Comparison of ENCODE assay signal across 22 mouse cellular contexts in genomic region chr2:133385297-133385696, GRCm38 (mm10).
"Had no signal": no experiment of that assay in that cellular context is flagged by ENCODE, and none has a peak within 500 bp of the region (broad histone marks: within the 10 kb centered on the region; RNA-seq: fewer than 3 reads in every experiment).

No protein-coding gene starts in this region.

- ATAC-seq: hindbrain, embryonic 16.5 days; hindbrain, postnatal 0 days; inflammation-experienced regulatory T-cells, adult 6 months; intestine, embryonic 15.5 days; intestine, embryonic 16.5 days; intestine, postnatal 0 days had no signal

- DNase-seq: heart, postnatal 10 days; heart, postnatal 14 days; heart, postnatal 36 days; heart, postnatal 4 days; kidney, adult 11 months; kidney, adult 18-20 months; kidney, adult 2 months; kidney, adult 8-10 months; kidney, adult 9 months; kidney, postnatal 10 days; kidney, postnatal 14 days; kidney, postnatal 25 days; kidney, postnatal 36 days; kidney, postnatal 4 days; layer of hippocampus, adult 9-11 months; layer of hippocampus, postnatal 36 days had no signal
